10 mouse cellular contexts compared by ENCODE assay signal in genomic region chr5:144214453-144214852, GRCm38 (mm10). TPM values are rescaled to one million over a fixed set of nuclear protein-coding genes. Genes with fewer than 3 reads are reported as not detected.
A peak's percentile ranks its signal among the peaks of the same experiment; 100 is the strongest.
DNase-seq lines count a peak whose midpoint lies in the region; ATAC-seq and TF ChIP-seq lines count a peak whose summit lies in the region.
"Had no signal": no experiment of that assay in that cellular context is flagged by ENCODE, and none has a peak within 500 bp of the region (broad histone marks: within the 10 kb centered on the region; RNA-seq: fewer than 3 reads in every experiment).

No protein-coding gene starts in this region.

- H3K27me3 ChIP-seq in intestine, embryonic 14.5 days (replicated peaks; ENCODE audit: control insufficient read depth, insufficient read depth, low read length) = no peaks in the 10 kb centered on the region
- H3K27me3 ChIP-seq in intestine, embryonic 16.5 days (replicated peaks; ENCODE audit: control insufficient read depth, insufficient read depth, low read length) = no peaks in the 10 kb centered on the region
- H3K27me3 ChIP-seq in liver, embryonic 13.5 days = no peaks in the 10 kb centered on the region
- no peaks in the 10 kb centered on the region for H3K27me3 ChIP-seq in small intestine, adult 2 months (ENCODE audit: control insufficient read depth, insufficient read depth, low read length)
- H3K27me3 ChIP-seq: embryonic facial prominence, embryonic 12.5 days; limb, embryonic 15.5 days had no signal

- H3K9ac ChIP-seq in intestine, embryonic 14.5 days (ENCODE audit: low read length) = no peak overlapping the region
- H3K9ac ChIP-seq in intestine, embryonic 16.5 days (ENCODE audit: low read depth, low read length) = no peak overlapping the region
- H3K9ac ChIP-seq in liver, embryonic 13.5 days = no peak overlapping the region
- H3K9ac ChIP-seq: embryonic facial prominence, embryonic 12.5 days; limb, embryonic 15.5 days had no signal

- peak; percentile 79 for DNase-seq in intestine, embryonic 14.5 days (ENCODE audit: low spot score)
- peak; percentile 82 for DNase-seq in adrenal gland, postnatal 14 days
- peak; percentile 26 for DNase-seq in liver, embryonic 13.5 days
- DNase-seq in right cerebral cortex, adult 2 months (ENCODE audit: low spot score in 2 of 2) = no peak

- H3K4me3 ChIP-seq in intestine, embryonic 14.5 days (ENCODE audit: low read depth, low read length) = no peak overlapping the region
- H3K4me3 ChIP-seq in intestine, embryonic 16.5 days (ENCODE audit: low read length) = no peak overlapping the region
- H3K4me3 ChIP-seq in liver, embryonic 13.5 days (replicated peaks) = no peak overlapping the region
- H3K4me3 ChIP-seq in small intestine, adult 2 months (ENCODE audit: low read depth, low read length) = no peak overlapping the region
- H3K4me3 ChIP-seq: embryonic facial prominence, embryonic 12.5 days; limb, embryonic 15.5 days had no signal

- ATAC-seq in intestine, embryonic 14.5 days (replicated peaks; ENCODE audit: low FRiP score, low TSS enrichment, low read depth) = no peak
- ATAC-seq in intestine, embryonic 16.5 days = no peak
- ATAC-seq in CD4-positive, CD25-positive, alpha-beta regulatory T cell, adult 4 months = peak; percentile 58
- ATAC-seq in erythroid progenitor cell, adult 5-6 weeks (replicated peaks; ENCODE audit: low FRiP score, poor library complexity, severe bottlenecking) = 0 out of 2 replicates have a peak, but pooled peaks have one; percentile 62
- ATAC-seq in liver, embryonic 13.5 days (ENCODE audit: low read depth) = no peak

- no peak overlapping the region for H3K4me2 ChIP-seq in intestine, embryonic 14.5 days (ENCODE audit: low read length)
- no peak overlapping the region for H3K4me2 ChIP-seq in intestine, embryonic 16.5 days (ENCODE audit: low read depth, low read length)
- H3K4me2 ChIP-seq in liver, embryonic 13.5 days = no peak overlapping the region
- H3K4me2 ChIP-seq: embryonic facial prominence, embryonic 12.5 days; limb, embryonic 15.5 days had no signal

- no peak for TF ChIP-seq POLR2A in small intestine, adult 2 months (IDR thresholded peaks at IDR 0.05; ENCODE audit: low read depth, low read length)

- H3K9me3 ChIP-seq in intestine, embryonic 14.5 days (ENCODE audit: control insufficient read depth, low read length) = no peaks in the 10 kb centered on the region
- H3K9me3 ChIP-seq in intestine, embryonic 16.5 days (ENCODE audit: control insufficient read depth, low read length) = no peaks in the 10 kb centered on the region
- H3K9me3 ChIP-seq in liver, embryonic 13.5 days (replicated peaks) = no peaks in the 10 kb centered on the region
- H3K9me3 ChIP-seq: embryonic facial prominence, embryonic 12.5 days; limb, embryonic 15.5 days had no signal

- peaks cover 33% of the 10 kb centered on the region for H3K36me3 ChIP-seq in intestine, embryonic 14.5 days (ENCODE audit: control insufficient read depth, insufficient read depth, low read length)
- H3K36me3 ChIP-seq in intestine, embryonic 16.5 days (ENCODE audit: control insufficient read depth, insufficient read depth, low read length) = peaks cover 5% of the 10 kb centered on the region; the same call in 1 of the 2 replicates
- H3K36me3 ChIP-seq in liver, embryonic 13.5 days = peaks cover 15% of the 10 kb centered on the region
- peaks cover 28% of the 10 kb centered on the region for H3K36me3 ChIP-seq in small intestine, adult 2 months (ENCODE audit: control insufficient read depth, insufficient read depth, low read length)

- H3K4me1 ChIP-seq in intestine, embryonic 14.5 days (replicated peaks; ENCODE audit: control insufficient read depth, insufficient read depth, low read length) = no peaks in the 10 kb centered on the region
- no peaks in the 10 kb centered on the region for H3K4me1 ChIP-seq in intestine, embryonic 16.5 days (ENCODE audit: control insufficient read depth, insufficient read depth, low read length)
- H3K4me1 ChIP-seq in liver, embryonic 13.5 days (replicated peaks) = no peaks in the 10 kb centered on the region; the same call in none of the 2 replicates
- no peaks in the 10 kb centered on the region for H3K4me1 ChIP-seq in small intestine, adult 2 months (ENCODE audit: control insufficient read depth, insufficient read depth, insufficient read length, low read length)
- H3K4me1 ChIP-seq: embryonic facial prominence, embryonic 12.5 days; limb, embryonic 15.5 days had no signal

- peak; percentile 77 for TF ChIP-seq CTCF in small intestine, adult 2 months (IDR thresholded peaks at IDR 0.05; ENCODE audit: extremely low read depth, insufficient read length, insufficient replicate concordance, low read depth, low read length)

- H3K27ac ChIP-seq in intestine, embryonic 14.5 days (ENCODE audit: low read depth) = no peak overlapping the region
- H3K27ac ChIP-seq in intestine, embryonic 16.5 days (ENCODE audit: low read length) = no peak overlapping the region
- H3K27ac ChIP-seq in liver, embryonic 13.5 days = no peak overlapping the region
- no peak overlapping the region for H3K27ac ChIP-seq in small intestine, adult 2 months (ENCODE audit: insufficient read depth, low read depth, low read length)
- H3K27ac ChIP-seq: embryonic facial prominence, embryonic 12.5 days; limb, embryonic 15.5 days had no signal

- WGBS in intestine, embryonic 14.5 days = 27% methylated on average over 7 of the region's 7 CpGs
- WGBS in intestine, embryonic 16.5 days = 31% methylated on average over 7 of the region's 7 CpGs
- 29% methylated on average over 7 of the region's 7 CpGs for WGBS in liver, embryonic 13.5 days (ENCODE audit: insufficient replicate concordance)
- WGBS in small intestine, adult 2 months = 40% methylated on average over 7 of the region's 7 CpGs

RNA-seq across cellular contexts. Expression of gene Tecpr1, which starts 9.0 kb away (rescaled TPM):
- polyA plus RNA-seq in intestine, embryonic 14.5 days (2014; fragmentation: Nextera tagmentation; extraction: Ambion mirVana) = 18.9 and 19.4 TPM in 2 replicates
- polyA plus RNA-seq in intestine, embryonic 16.5 days (2015; fragmentation: Nextera tagmentation; extraction: Ambion mirVana) = 19.3 and 20.4 TPM in 2 replicates
- 100 to 1,000 TPM in 1 of 2 experiments, 10 to 100 TPM in 1; 78.5 to 109 TPM for polyA plus RNA-seq in CD4-positive, CD25-positive, alpha-beta regulatory T cell, adult 4 months (2017; shearing (Covaris generic))
- 79.1 and 89.2 TPM in 2 replicates for total RNA-seq in adrenal gland, postnatal 14 days (2021)
- total RNA-seq in erythroid progenitor cell, adult 5-6 weeks (2015; ENCODE audit: low replicate concordance) = 2.9 and 8.3 TPM in 2 replicates
- 2.1 and 6.2 TPM in 2 replicates for total RNA-seq in erythroid progenitor cell, adult 5-6 weeks (2017; ENCODE audit: low replicate concordance)
- polyA plus RNA-seq in liver, embryonic 13.5 days (2015; fragmentation: Nextera tagmentation; extraction: Ambion mirVana) = 2.8 and 3.2 TPM in 2 replicates
- 16.0 and 29.7 TPM in 2 replicates for polyA plus RNA-seq in small intestine, adult 2 months (2012; rRNA removed)

RNA-seq across cellular contexts. Expression of gene Bhlha15, which starts 24.4 kb away (rescaled TPM):
- polyA plus RNA-seq in intestine, embryonic 14.5 days (2014; fragmentation: Nextera tagmentation; extraction: Ambion mirVana) = 0.19 and 3.9 TPM in 2 replicates
- 10.2 and 13.0 TPM in 2 replicates for polyA plus RNA-seq in intestine, embryonic 16.5 days (2015; fragmentation: Nextera tagmentation; extraction: Ambion mirVana)
- polyA plus RNA-seq in CD4-positive, CD25-positive, alpha-beta regulatory T cell, adult 4 months (2017; shearing (Covaris generic)) = under 1 TPM in 1 of 2 experiments, not detected in 1; 0.39 TPM
- 0.63 and 1.1 TPM in 2 replicates for total RNA-seq in adrenal gland, postnatal 14 days (2021)
- total RNA-seq in erythroid progenitor cell, adult 5-6 weeks (2015; ENCODE audit: low replicate concordance) = not detected in 2 replicates
- total RNA-seq in erythroid progenitor cell, adult 5-6 weeks (2017; ENCODE audit: low replicate concordance) = not detected in 2 replicates
- 0.41 and 0.65 TPM in 2 replicates for polyA plus RNA-seq in liver, embryonic 13.5 days (2015; fragmentation: Nextera tagmentation; extraction: Ambion mirVana)
- polyA plus RNA-seq in small intestine, adult 2 months (2012; rRNA removed) = 10.9 and 21.3 TPM in 2 replicates

RNA-seq across cellular contexts. Expression of gene Bri3, which starts 29.8 kb away (rescaled TPM):
- 103 and 118 TPM in 2 replicates for polyA plus RNA-seq in intestine, embryonic 14.5 days (2014; fragmentation: Nextera tagmentation; extraction: Ambion mirVana)
- 111 and 142 TPM in 2 replicates for polyA plus RNA-seq in intestine, embryonic 16.5 days (2015; fragmentation: Nextera tagmentation; extraction: Ambion mirVana)
- polyA plus RNA-seq in CD4-positive, CD25-positive, alpha-beta regulatory T cell, adult 4 months (2017; shearing (Covaris generic)) = 1 to 10 TPM; 2.6 to 5.2 TPM
- total RNA-seq in adrenal gland, postnatal 14 days (2021) = 123 and 128 TPM in 2 replicates
- 20.1 and 20.5 TPM in 2 replicates for total RNA-seq in erythroid progenitor cell, adult 5-6 weeks (2015; ENCODE audit: low replicate concordance)
- total RNA-seq in erythroid progenitor cell, adult 5-6 weeks (2017; ENCODE audit: low replicate concordance) = 3.0 and 4.9 TPM in 2 replicates
- polyA plus RNA-seq in liver, embryonic 13.5 days (2015; fragmentation: Nextera tagmentation; extraction: Ambion mirVana) = 25.1 and 25.4 TPM in 2 replicates
- polyA plus RNA-seq in small intestine, adult 2 months (2012; rRNA removed) = 60.1 and 154 TPM in 2 replicates

Comparison
In these comparisons a context has a peak if more than half of its experiments do, and no peak if none do; other contexts are left out.
1. ATAC-seq: peak in CD4-positive, CD25-positive, alpha-beta regulatory T cell, adult 4 months (single experiment) and erythroid progenitor cell, adult 5-6 weeks (single experiment); none in intestine, embryonic 14.5 days (single experiment), intestine, embryonic 16.5 days (single experiment) and liver, embryonic 13.5 days (single experiment).
2. DNase-seq: peak in intestine, embryonic 14.5 days (single experiment), adrenal gland, postnatal 14 days (single experiment) and liver, embryonic 13.5 days (single experiment); none in right cerebral cortex, adult 2 months (0 of 2).